Mouse (Mus musculus) cerebellum, adult 9-11 months (tissue): ENCODE measurements around the gene Gm36028.

Experiments
- DNase-seq: peaks from one replicate; pipeline ENCODE4 v3.0.0; 2022

Gene Gm36028

GRCm38 (mm10) chr16:37807269-37807668, 53.7 kb downstream of the Gm36028 start:
- no peak for DNase-seq

- DNase-seq = no peak
Measured at GRCm38 (mm10) chr16:37805746-37806495, 55.0 kb downstream of the Gm36028 start.

- DNase-seq = no peak
Measured at GRCm38 (mm10) chr16:37803387-37803950, 57.5 kb downstream of the Gm36028 start.

- DNase-seq = no peak
Measured at GRCm38 (mm10) chr16:37802686-37803295, 58.2 kb downstream of the Gm36028 start.

- no peak for DNase-seq
Measured at GRCm38 (mm10) chr16:37801097-37801496, 59.8 kb downstream of the Gm36028 start.
